Mouse (Mus musculus) 416B (cell line): ENCODE data around the gene Upk3b.

Experiments used
- DNase-seq: peaks from one replicate; pipeline ENCODE4 v3.0.0; 2011; ENCODE audit warnings: low read depth

Upk3b gene

GRCm38 (mm10) chr5:136038258-136039214 is at the start of gene Upk3b:
TSS of gene Upk3b (plus strand) at chr5:136038496.
- no peak for DNase-seq

GRCm38 (mm10) chr5:135990601-135991000 is 47.7 kb upstream of the Upk3b start:
- peak; percentile 52 for DNase-seq

GRCm38 (mm10) chr5:135993381-135993965 is 44.8 kb upstream of the Upk3b start:
- no peak for DNase-seq

GRCm38 (mm10) chr5:135994335-135994724 is 44.0 kb upstream of the Upk3b start:
- DNase-seq: no peak

- peak; percentile 90 for DNase-seq
These were observed 43.3 kb upstream of the Upk3b start, which contains the start of gene Dtx2 for GRCm38 (mm10) chr5:135994725-135995687. TSS of gene Dtx2 (plus strand) at chr5:135994800.

GRCm38 (mm10) chr5:135996162-135996561 is 42.1 kb upstream of the Upk3b start:
- no peak for DNase-seq

GRCm38 (mm10) chr5:136001222-136001621 is 37.1 kb upstream of the Upk3b start:
- no peak for DNase-seq

- DNase-seq: no peak
These were observed 36.0 kb upstream of the Upk3b start for GRCm38 (mm10) chr5:136002325-136002724.

- DNase-seq: no peak
These were observed 35.5 kb upstream of the Upk3b start for GRCm38 (mm10) chr5:136002751-136003151.

- no peak for DNase-seq
These were observed 33.8 kb upstream of the Upk3b start for GRCm38 (mm10) chr5:136004537-136004936.

- peak; percentile 88 for DNase-seq
These were observed 30.6 kb upstream of the Upk3b start for GRCm38 (mm10) chr5:136007745-136008144.

GRCm38 (mm10) chr5:136014877-136015276 is 23.4 kb upstream of the Upk3b start:
- no peak for DNase-seq

- no peak for DNase-seq
These were observed 22.7 kb upstream of the Upk3b start for GRCm38 (mm10) chr5:136015586-136015985.

- no peak for DNase-seq
These were observed 22.1 kb upstream of the Upk3b start for GRCm38 (mm10) chr5:136016014-136016876.

- no peak for DNase-seq
These were observed 21.0 kb upstream of the Upk3b start for GRCm38 (mm10) chr5:136017262-136017661.

GRCm38 (mm10) chr5:136018726-136019125 is 19.6 kb upstream of the Upk3b start:
- DNase-seq: no peak

- DNase-seq: no peak
These were observed 18.4 kb upstream of the Upk3b start for GRCm38 (mm10) chr5:136019907-136020306.

- DNase-seq: no peak
These were observed 12.6 kb upstream of the Upk3b start for GRCm38 (mm10) chr5:136025712-136026111.

- no peak for DNase-seq
These were observed 11.4 kb upstream of the Upk3b start for GRCm38 (mm10) chr5:136026859-136027258.

GRCm38 (mm10) chr5:136027612-136028311 is 10.5 kb upstream of the Upk3b start:
- DNase-seq: no peak
